Mouse (Mus musculus) kidney, adult 18-20 months (tissue): ENCODE results near the gene Sepsecs.
"Not testable (repeated sequence)": the region's sequence is repeated elsewhere in the genome, so short reads cannot be mapped to it uniquely, and the experiment has no call there.

ENCODE experiments used
- DNase-seq: peaks from one replicate; pipeline ENCODE4 v3.0.0; 2021

Sepsecs gene

DNA sequence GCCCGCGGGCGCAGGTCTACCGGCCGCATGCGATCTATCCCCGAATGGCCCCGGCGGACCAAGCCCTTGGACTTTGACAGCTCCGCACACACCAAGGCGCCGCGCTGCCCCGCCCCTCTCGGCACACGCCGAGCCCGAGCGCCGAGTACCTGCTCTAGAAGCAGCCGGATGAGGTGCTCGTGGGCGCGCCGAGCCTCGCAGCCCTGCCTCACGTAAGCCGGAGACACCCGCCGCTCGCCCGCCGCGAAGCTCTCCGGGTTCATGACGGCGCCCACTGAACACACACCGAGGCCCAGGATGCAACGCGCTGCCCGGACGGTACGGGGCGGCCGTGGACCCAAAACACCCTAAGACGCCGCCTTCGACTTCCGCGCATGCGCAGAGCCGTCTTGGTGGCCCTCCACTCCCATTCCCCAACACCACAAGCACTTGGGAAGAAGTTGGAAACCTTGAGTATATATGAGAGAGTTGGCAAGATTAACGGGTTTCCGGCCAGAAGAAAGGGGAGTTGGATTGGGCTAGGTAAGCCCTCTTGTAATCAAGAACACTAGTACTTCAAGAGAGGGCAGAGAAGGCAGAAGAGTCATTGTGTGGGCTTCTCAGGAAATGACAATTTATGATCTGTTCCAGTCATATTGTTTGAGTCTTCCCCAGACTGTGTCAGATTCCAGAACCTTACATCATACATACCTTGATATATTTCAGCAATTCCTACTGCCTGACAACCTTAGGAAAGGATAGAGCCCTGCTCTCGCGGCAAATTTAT is at the start of gene Sepsecs:
Gene Sepsecs, minus strand, starts transcription at position 283 of the 766 bp plus-strand sequence.
- peak; percentile 93 for DNase-seq

DNA sequence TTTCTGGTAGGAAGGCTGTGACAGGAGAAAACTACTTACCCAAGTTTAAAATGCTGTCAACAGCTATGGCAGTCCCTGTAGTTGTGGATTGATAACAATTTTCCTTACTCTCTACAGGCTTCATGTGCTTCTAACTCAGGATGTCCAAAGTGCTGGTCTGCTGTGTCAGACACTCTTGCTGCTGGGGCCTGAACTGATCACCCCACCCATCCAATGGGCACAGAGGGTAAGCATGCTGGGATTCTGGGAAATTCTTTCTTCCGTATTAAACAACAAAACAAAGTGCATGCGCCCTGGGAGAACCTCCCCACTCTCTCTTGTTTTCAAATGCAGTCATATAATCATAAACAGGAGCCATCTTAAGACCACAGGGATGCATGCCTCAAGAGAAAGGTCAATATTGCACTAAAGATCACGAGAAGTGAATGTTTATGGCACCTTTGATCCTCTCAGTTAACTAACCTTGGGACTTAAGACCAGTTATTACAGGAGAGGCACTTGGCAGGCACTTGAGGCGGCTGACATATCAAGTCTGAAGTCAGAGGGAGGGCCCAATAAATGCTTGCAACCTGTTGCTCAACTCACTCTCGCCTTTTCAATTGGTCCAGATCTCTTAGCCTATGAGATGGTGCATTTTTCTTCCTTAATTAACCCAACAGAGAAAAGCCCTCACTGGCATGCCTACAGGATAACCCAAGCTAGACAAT is 47.4 kb upstream of the Sepsecs start:
- DNase-seq = no peak

GRCm38 (mm10) chr5:52712704-52713103 is 43.2 kb upstream of the Sepsecs start:
- DNase-seq = no peak

GRCm38 (mm10) chr5:52704562-52704961 is 35.1 kb upstream of the Sepsecs start:
- DNase-seq = no peak

DNA sequence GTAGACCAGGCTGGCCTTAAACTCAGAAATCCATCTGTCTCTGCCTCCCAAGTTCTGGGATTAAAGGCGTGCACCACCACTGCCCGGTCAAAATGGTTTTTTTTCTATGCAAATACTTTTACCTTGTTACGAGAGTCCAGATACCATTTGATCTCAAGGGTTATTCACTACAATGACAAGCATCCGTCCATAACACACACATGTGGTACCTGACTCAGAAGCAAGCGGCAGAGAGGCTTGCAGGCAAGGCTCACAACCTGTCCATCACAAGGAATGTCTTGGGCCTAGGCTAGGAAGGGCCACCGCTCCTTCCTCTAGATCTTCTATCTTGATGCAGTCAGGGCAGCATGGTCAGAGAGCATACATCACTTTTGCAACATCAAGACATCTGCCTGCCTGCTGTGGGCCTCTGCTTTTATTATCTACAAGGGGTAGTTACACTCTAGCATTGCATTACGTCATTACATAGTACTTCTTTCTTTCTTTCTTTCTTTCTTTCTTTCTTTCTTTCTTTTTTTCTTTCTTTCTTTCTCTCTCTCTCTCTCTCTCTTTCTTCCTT is 28.5 kb upstream of the Sepsecs start:
- DNase-seq = not testable (repeated sequence)

DNA sequence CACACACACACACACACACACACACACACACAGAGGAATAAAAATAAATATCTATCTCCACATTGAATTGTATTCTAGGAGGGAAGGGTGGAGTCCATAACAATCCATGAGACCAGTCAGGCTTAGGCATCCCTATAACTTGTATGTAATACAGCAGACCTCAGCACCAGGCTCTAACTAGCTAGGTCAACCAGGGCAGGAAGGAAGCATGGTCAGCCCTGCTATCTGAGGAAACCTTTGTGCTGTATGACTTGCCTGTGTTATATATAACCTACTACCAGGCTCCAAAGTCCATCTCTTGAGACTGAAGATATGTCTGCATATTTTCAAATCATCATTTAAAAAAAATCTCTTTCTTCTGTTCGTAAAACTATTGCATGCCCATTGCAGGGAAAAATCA is 27.8 kb upstream of the Sepsecs start:
- no peak for DNase-seq

DNA sequence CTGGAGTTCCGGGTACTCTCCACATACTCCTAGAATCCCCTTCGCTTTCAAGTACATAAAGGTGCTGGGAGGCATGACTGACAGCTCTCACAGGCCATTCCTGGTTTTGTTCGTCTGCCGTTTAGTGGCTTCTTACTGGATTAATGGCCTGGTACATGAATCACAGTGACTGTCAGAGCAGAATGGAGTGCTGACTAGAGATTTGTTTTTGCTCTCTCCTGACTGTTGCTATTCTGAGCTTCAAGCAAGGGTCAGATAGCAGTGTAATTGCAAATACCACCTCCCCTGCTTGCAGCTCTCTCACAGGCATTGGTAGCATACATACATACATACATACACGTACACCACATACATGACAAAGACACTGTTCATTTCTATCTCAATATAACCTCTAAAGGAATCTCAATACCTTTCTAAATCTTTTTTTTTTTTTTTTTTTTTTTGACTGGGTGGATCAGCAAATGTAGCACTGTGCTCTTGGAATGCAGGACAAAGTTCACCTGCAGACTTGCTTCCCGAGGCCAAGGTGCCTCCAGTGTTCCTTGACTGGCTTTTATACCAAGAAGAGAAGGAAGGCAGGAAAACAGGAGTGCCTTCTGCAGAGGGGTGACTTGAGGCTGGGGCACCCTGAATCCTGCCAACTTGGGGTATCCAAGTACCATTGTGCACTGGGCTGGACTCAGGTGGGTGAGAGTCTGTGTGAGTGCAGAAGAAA is 18.4 kb upstream of the Sepsecs start:
- peak; percentile 25 for DNase-seq

DNA sequence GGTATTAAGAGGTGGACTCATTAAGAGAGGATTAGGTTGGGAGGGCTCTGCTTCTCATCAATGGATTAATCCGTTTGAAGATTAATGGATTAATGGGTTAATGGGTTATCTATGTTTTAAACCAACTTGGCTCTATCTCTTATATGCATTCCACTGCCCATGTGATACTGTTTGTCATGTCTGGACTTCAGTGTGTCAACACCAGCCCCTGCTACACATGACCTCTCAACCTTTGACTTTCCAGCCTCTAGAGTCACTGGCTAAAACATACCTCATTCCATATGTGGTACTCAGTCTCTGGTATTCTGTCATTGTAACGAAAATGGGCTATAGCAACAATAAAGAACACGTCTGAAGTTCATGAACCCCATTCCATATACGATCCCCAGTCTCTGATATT is 11.6 kb upstream of the Sepsecs start:
- DNase-seq = no peak

GRCm38 (mm10) chr5:52680191-52680590 is 10.7 kb upstream of the Sepsecs start:
- no peak for DNase-seq

- DNase-seq = no peak
Measured at GRCm38 (mm10) chr5:52678498-52679070, 9.1 kb upstream of the Sepsecs start.

DNA sequence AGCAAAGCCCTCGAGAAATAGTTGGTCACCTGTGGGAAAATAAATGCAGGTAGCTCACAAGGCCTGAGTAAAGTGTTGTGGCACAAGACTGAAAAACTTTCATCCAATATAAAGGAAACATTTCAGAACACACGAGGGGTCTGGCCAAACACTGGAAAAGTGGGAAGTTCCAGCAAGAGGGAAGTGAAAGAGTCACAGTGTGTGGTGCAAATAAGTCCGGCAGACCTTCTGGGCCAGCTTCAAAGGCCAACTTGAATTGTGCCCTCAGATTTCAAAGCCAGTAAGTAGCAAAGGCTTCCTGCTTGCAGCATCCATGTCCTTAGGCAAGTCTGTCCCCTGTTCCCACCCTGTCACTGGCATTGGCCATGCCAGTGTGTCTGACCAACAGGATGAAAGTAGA is 7.6 kb upstream of the Sepsecs start:
- DNase-seq = no peak

DNA sequence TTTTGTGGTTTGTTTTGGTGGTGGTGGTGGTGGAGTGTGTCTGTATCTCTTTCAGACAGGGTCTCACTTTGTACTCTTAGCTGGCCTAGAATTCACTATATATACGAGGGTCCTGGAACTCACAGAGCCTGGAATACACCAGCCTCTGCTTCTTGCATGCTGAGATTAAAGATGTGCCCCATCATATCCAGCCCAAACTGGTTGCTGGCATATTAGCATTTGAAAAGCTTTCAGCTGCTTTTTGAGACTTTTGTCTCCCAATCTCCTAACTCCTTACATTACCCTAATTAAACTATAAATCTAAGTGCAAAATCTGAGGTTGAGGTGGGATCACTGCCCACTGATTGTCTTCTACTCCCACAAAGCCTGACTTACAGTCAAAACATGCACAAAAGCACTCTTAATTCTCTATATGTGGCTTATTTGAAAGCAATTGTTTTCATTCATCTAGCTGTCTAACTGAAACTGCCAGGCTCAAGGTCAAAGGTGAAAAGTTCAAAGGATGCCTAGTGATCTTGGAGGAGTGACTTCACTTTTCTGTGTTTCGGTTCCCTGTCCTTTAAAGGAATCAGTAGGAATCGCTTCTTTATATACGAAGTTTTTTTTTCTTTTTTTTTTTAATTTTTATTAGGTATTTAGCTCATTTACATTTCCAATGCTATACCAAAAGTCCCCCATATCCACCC is 5.0 kb upstream of the Sepsecs start:
- no peak for DNase-seq

- no peak for DNase-seq
Measured at GRCm38 (mm10) chr5:52673341-52673740, 3.8 kb upstream of the Sepsecs start.

DNA sequence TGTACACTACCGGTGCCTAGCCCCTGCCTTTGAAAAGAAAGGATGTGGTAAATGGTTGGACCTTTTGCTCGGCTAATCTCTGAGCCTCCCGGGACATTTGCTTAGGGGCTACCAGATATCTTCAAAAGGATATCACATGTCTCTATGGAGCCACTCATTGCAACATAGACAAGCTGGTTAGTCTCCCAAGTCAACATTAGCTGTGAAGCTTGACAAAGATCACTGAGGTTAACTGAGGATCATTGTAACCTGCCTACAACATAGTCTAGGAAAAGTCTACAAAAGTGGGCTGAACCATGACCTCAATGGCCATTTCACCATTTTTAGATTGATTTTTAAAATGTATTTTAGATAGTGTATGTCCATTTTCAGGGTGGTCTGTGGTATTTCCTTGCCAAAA is 1.2 kb upstream of the Sepsecs start:
- no peak for DNase-seq

- no peak for DNase-seq
Measured at GRCm38 (mm10) chr5:52666766-52667165, 2.7 kb downstream of the Sepsecs start.

DNA sequence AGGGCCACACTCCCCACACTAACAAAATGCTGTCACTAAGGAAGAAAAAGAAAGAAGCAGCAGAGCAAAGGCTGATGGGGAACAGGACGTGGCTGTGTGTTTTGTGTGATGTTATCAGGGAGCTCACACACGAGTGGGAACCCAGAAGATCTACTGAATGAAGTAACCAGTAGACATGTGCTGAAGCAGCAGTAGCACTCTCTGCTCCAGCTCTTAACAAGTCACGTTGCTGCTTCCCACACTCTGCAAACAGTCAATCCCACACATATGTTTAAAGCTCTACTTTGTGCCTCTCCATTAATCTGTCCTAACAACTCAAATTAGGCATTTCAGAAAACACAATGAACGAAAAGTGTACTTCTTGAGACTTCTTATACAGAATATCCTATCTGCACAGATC is 11.6 kb downstream of the Sepsecs start:
- no peak for DNase-seq

DNA sequence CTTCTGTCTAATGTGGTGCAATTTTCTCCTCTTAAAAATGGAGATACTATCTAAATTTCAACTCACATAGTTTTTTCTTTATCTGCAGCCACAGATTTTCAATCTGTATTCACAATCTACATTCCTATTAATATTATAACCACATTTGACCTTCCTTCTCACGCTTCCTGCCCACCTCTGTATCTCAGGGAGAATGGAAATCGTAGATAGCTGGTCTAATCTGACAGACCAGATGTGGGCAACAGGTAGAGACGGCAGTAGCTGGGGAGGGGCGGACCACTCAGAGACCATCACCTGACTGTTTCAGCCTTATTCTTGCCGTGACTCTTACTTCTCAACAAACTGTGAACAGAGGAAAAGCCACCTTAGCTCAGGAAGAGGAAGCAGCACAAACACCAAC is 12.2 kb downstream of the Sepsecs start:
- no peak for DNase-seq

DNA sequence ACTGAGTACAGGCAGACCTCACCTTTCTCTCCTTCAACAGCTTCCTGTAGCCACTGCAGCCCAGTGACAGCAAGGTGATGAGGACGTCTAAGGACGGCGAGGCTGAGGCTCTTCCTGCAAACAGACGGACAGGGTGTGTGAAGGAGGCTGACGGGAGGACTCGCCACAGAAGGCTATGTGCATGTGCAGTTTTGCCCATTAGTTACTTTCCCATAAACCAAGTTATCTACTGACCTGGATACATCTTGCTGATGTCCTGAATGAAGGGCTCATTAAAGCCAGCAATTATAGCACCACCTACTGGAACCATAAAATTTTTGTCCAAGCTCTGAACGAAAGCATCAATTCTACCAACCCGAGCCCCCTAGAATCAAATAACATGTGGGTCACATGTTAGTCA is 13.5 kb downstream of the Sepsecs start:
- no peak for DNase-seq

DNA sequence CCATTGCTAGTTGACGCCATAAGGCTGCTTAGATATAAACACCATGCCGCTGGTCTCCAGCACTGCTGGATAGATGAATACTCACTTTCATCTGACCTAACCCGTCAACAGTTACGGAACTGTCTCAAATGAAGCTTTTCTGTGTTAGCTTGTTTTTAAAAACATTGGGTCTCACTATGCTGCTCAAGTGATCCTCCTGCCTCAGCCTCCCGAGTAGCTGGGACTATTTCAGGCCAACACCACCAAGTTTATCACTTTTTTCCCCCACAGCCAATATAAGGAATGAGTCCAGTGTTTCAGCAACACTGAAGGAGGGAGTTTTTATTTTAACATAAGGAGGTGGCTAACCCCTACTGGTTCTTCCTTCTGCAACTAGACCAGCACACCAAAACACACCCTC is 14.5 kb downstream of the Sepsecs start:
- DNase-seq = no peak

- DNase-seq = no peak
Measured at GRCm38 (mm10) chr5:52652606-52653005, 16.9 kb downstream of the Sepsecs start.

GRCm38 (mm10) chr5:52652086-52652485 is 17.4 kb downstream of the Sepsecs start:
- DNase-seq = no peak
